Mouse (Mus musculus) kidney, postnatal 0 days (tissue): Measurements from ENCODE around the gene Gm13124. TPM values are rescaled to one million over a fixed set of nuclear protein-coding genes. Genes with fewer than 3 reads are reported as not detected.
"Not testable (repeated sequence)": the region's sequence is repeated elsewhere in the genome, so short reads cannot be mapped to it uniquely, and the experiment has no call there.

Source experiments
- ATAC-seq: fragments of 200-750 bp; cut with Nextera tagmentation; replicated peaks from 2 replicates; pipeline ENCODE4 v1.8.0; 2017; ENCODE audit warnings: low read depth, moderate number of reproducible peaks, moderate TSS enrichment, moderate library complexity; ENCODE audit not compliant: low FRiP score
- DNase-seq: peaks from one replicate; pipeline ENCODE4 v3.0.0-alpha.2; 2016; ENCODE audit warnings: low spot score
- H3K27ac ChIP-seq: fragments of 300-500 bp; sonication (generic); 2 replicates; pipeline ENCODE4 v1.5.1; 2014; ENCODE audit warnings: mild to moderate bottlenecking
- H3K27me3 ChIP-seq: fragments of 300-500 bp; sonication (generic); 2 replicates; pipeline ENCODE4 v1.6.1; 2014; ENCODE audit warnings: low read length, mixed read lengths; ENCODE audit not compliant: insufficient read depth
- H3K36me3 ChIP-seq: fragments of 300-500 bp; sonication (generic); 2 replicates; pipeline ENCODE4 v1.6.1; 2014; ENCODE audit warnings: low read length, mixed read lengths; ENCODE audit not compliant: insufficient read depth
- H3K4me1 ChIP-seq: fragments of 300-500 bp; sonication (generic); replicated peaks from 2 replicates; pipeline ENCODE4 v1.6.1; 2014; ENCODE audit warnings: antibody characterized with exemption, low read length, mixed read lengths; ENCODE audit not compliant: insufficient read depth
- H3K4me2 ChIP-seq: fragments of 300-500 bp; sonication (generic); 2 replicates; pipeline ENCODE4 v1.6.1; 2014; ENCODE audit warnings: mild to moderate bottlenecking, low read length, moderate library complexity, mixed read lengths
- H3K4me3 ChIP-seq: fragments of 300-500 bp; sonication (generic); replicated peaks from 2 replicates; pipeline ENCODE4 v1.5.1; 2014; ENCODE audit warnings: low read depth, low read length
- H3K9ac ChIP-seq: fragments of 300-500 bp; sonication (generic); 2 replicates; pipeline ENCODE4 v1.6.1; 2014; ENCODE audit warnings: low read depth, low read length
- H3K9me3 ChIP-seq: fragments of 300-500 bp; sonication (generic); replicated peaks from 2 replicates; pipeline ENCODE4 v1.6.1; 2016; ENCODE audit warnings: low read length, inconsistent platforms, mixed read lengths
- CTCF ChIP-seq: IDR thresholded peaks from 2 replicates; pipeline ENCODE4 v1.5.1; 2016; ENCODE audit warnings: antibody characterized with exemption, low read depth, mild to moderate bottlenecking, moderate library complexity
- WGBS: fragments of 180-500 bp; shearing (Covaris S2); extraction: QIAGEN DNeasy Blood & Tissue Kit; methylation state at CpG from one replicate; pipeline ENCODE4 v1.1.7; 2014; 5-methylcytosine and 5-hydroxymethylcytosine counted together
- polyA plus RNA-seq: library from polyadenylated mRNA; unstranded; fragments of >200 nt; fragmentation: Nextera tagmentation; extraction: Ambion mirVana; gene quantifications from 2 replicates; pipeline ENCODE4 v1.2.1, GENCODE M21; 2015

Gene Gm13124
- polyA plus RNA-seq, 1 experiment from 2014 or later, result not detected

DNA sequence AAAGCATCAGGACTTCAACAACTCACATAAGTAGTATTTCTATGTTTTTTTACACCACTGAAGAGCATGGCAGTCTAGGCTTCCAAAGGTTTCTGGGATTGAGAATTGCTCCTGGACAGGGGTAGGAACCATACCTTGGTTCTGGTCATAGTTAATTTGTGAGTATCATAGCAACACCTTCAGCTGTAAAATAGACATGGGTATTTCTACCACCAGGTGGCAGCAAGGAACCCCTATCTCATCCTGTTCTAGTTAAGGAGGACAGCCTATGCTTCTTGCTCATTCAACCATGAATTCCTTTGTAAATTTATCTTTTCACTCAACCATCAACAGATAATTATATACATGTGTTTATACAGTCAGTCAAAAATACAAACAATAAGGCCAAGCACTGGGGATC, 5.1 kb downstream of the Gm13124 start:
- peak; percentile 48 for TF ChIP-seq CTCF
- no peak overlapping the region for H3K27ac ChIP-seq
- no peak overlapping the region for H3K9ac ChIP-seq
- DNase-seq (peak; percentile 9), ATAC-seq (no peak)
- H3K9me3 ChIP-seq, result no peaks in the 10 kb centered on the region
- H3K36me3 ChIP-seq, result no peaks in the 10 kb centered on the region
- H3K4me2 ChIP-seq, result no peak overlapping the region
- no peaks in the 10 kb centered on the region for H3K4me1 ChIP-seq
- no peaks in the 10 kb centered on the region for H3K27me3 ChIP-seq
- no peak overlapping the region for H3K4me3 ChIP-seq

DNA sequence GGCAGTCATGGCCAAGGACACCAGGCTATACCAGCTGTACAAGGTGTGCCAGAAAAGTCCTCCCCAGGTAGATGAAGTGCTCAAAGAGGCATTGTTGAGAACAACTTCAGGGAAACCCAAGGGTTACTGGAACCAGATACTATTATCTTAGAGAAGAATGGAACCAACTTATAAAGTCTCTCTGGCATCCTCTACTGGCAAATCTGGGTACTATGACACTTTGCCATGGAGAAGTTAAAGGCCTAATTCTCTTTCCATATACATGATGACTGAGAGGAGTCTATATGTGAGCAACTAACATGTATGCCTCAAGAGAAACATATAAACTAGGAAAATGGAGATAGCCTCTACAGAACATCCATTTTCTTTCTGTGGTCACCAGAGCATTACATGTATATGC, 13.8 kb downstream of the Gm13124 start:
- Histone ChIP-seq H3K4me1 (no peaks in the 10 kb centered on the region), H3K4me2 (no peak overlapping the region), H3K9me3 (no peaks in the 10 kb centered on the region), H3K4me3 (no peak overlapping the region), H3K36me3 (no peaks in the 10 kb centered on the region), H3K9ac (no peak overlapping the region), H3K27ac (no peak overlapping the region), H3K27me3 (no peaks in the 10 kb centered on the region)
- no peak for ATAC-seq
- DNase-seq, result no peak
- no peak for TF ChIP-seq CTCF

DNA sequence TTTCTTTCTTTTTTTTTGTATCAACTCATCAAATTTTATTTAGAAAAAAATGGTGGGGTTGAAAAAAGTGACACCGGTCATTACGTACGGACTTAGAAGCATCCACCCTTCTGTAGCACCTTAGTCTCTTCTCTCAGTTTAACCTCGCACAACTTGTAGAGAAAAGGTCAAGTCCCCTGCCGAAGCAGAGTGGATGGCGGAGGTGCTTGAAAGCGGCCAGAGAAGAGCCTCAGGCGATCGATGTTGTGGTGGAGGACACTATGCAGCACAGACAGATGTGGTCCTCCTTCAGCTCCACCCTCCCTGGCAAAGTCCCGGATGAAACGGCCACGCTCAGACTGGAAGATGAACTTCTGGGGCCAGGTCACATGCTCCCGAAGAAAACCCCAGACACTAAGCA, 19.6 kb downstream of the Gm13124 start:
- H3K36me3 ChIP-seq, H3K27me3 ChIP-seq, H3K4me3 ChIP-seq, H3K9ac ChIP-seq, H3K27ac ChIP-seq, ATAC-seq, H3K4me1 ChIP-seq, DNase-seq, H3K9me3 ChIP-seq, H3K4me2 ChIP-seq: not testable (repeated sequence)
- WGBS, result 90% methylated on average over 13 of the region's 13 CpGs

DNA sequence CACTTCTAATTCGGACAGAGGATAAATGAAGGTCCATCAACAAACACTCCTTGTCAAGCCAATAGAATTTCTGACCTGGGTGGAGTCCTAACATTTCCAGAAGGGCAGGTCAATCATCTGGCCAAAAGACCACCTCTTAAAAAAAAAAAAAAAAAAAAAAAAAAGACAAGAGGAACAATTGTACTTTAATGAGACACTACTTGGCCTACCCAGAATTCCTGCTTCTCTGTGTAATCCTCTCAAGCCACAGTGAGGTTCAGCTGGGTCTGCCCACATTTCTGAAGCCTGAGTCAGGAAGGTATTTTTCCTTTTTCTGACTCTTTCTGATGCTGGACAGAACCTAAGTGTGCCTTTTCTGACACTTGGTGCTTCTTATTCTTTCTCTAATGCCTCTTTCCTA, 20.2 kb downstream of the Gm13124 start:
- WGBS, result 91% methylated on average over 1 of the region's 1 CpGs
- no peaks in the 10 kb centered on the region for H3K36me3 ChIP-seq
- no peak for DNase-seq
- ATAC-seq, result no peak
- H3K9ac ChIP-seq, result no peak overlapping the region
- no peak overlapping the region for H3K27ac ChIP-seq
- H3K4me1 ChIP-seq, result no peaks in the 10 kb centered on the region
- TF ChIP-seq CTCF, result no peak
- H3K9me3 ChIP-seq, result no peaks in the 10 kb centered on the region
- H3K4me2 ChIP-seq, result no peak overlapping the region
- no peak overlapping the region for H3K4me3 ChIP-seq
- H3K27me3 ChIP-seq, result no peaks in the 10 kb centered on the region

DNA sequence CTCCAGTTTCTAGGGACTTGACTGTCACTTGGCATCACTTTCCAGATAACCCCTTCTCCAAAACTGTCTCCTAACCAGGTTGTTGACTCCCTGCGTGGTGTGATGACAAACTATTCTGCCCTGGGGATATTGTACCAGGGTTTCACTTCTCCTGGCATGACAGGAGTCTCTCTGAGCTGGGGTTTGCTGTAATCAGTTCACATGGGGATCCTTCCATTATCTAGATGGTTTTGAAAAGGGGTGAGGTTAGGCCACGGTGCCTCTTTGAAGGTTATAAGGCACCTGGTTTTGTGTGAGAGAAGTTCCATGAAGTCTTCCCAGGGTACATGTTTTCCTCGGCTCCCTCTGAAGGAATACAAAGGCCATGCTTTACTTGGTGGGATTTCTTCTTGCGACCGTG, 45.4 kb downstream of the Gm13124 start, which contains the start of gene 9430007A20Rik:
9430007A20Rik (plus strand) TSS at position 301 of the 400 bp plus-strand sequence.
- Histone ChIP-seq H3K36me3 (no peaks in the 10 kb centered on the region), H3K4me3 (no peak within 1 kb of the TSS), H3K9me3 (no peaks in the 10 kb centered on the region), H3K4me1 (no peaks in the 10 kb centered on the region), H3K9ac (no peak within 1 kb of the TSS), H3K27me3 (no peaks in the 10 kb centered on the region), H3K4me2 (no peak within 1 kb of the TSS), H3K27ac (no peak within 1 kb of the TSS)
- ATAC-seq (no peak), DNase-seq (no peak)
- no peak for TF ChIP-seq CTCF
- WGBS, result 74% methylated on average over 5 of the region's 5 CpGs

DNA sequence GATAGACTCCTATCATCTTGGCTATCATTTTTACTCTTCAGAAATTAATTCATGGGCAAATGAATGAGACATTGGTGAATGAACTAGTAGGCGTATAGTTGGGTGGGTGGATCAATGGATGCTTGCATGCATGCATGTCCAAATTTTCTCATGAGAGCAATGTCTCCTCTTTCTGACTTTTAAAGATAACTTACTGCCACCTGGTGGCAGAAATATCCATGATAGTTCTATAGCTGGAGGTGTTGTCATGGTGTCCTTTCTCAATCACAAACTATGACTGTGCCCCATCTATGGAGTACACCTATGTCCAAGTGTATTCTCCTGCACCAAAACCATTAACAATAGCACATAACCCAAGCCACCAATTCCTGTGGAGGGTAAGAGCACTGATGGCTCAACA, 58.4 kb downstream of the Gm13124 start:
- Histone ChIP-seq H3K9ac (no peak overlapping the region), H3K27ac (no peak overlapping the region), H3K4me2 (no peak overlapping the region), H3K9me3 (no peaks in the 10 kb centered on the region), H3K4me1 (no peaks in the 10 kb centered on the region), H3K27me3 (no peaks in the 10 kb centered on the region), H3K36me3 (no peaks in the 10 kb centered on the region), H3K4me3 (no peak overlapping the region)
- DNase-seq (no peak), ATAC-seq (no peak)
- TF ChIP-seq CTCF, result no peak
- WGBS, result 83% methylated on average over 1 of the region's 1 CpGs

Other genes with a start within 250 kb of the Gm13124 start
- not detected in 2 replicates for gene Gm13128, start 234.9 kb downstream of the Gm13124 start, polyA plus RNA-seq
- not detected in 2 replicates for gene Gm13119, start 207.2 kb downstream of the Gm13124 start, polyA plus RNA-seq
- gene Pramef20, start 187.2 kb downstream of the Gm13124 start, polyA plus RNA-seq, result not detected in 2 replicates
- gene Pramef12, start 156.7 kb downstream of the Gm13124 start, polyA plus RNA-seq, result 0.37 and 0.39 TPM in 2 replicates
- not detected in 2 replicates for gene 1700012P22Rik, start 126.4 kb downstream of the Gm13124 start, polyA plus RNA-seq
- gene Gm9944, start 111.8 kb downstream of the Gm13124 start, polyA plus RNA-seq, result not detected in 2 replicates
- gene Aadacl3, start 101.4 kb downstream of the Gm13124 start, polyA plus RNA-seq, result not detected in 2 replicates
- gene 9430007A20Rik, start 45.3 kb downstream of the Gm13124 start, polyA plus RNA-seq, result not detected in 2 replicates
- gene Aadacl4, start 48.6 kb upstream of the Gm13124 start, polyA plus RNA-seq, result not detected in 2 replicates
- not detected in 2 replicates for gene Gm436, start 121.2 kb upstream of the Gm13124 start, polyA plus RNA-seq
- not detected in 2 replicates for gene Gm13178, start 156.3 kb upstream of the Gm13124 start, polyA plus RNA-seq
- not detected in 2 replicates for gene Gm438, start 221.4 kb upstream of the Gm13124 start, polyA plus RNA-seq